ENCODE assay signal across 27 mouse cellular contexts in genomic region chr16:40233066-40233465, GRCm38 (mm10).
DNase-seq lines count a peak whose midpoint lies in the region; ATAC-seq and TF ChIP-seq lines count a peak whose summit lies in the region.
"Had no signal": no experiment of that assay in that cellular context is flagged by ENCODE, and none has a peak within 500 bp of the region (broad histone marks: within the 10 kb centered on the region; RNA-seq: fewer than 3 reads in every experiment).

No protein-coding gene starts in this region.

- intact Hi-C loops in left cerebral cortex, postnatal 25 days (cut with DNase I) = no loop called here

- peak overlapping the region; percentile 27; the same call in 1 of the 2 replicates for H3K27ac ChIP-seq in forebrain, embryonic 14.5 days (ENCODE audit: low read depth, low read length)
- no peak overlapping the region for H3K27ac ChIP-seq in forebrain, embryonic 12.5 days
- peak overlapping the region; percentile 3; the same call in 1 of the 2 replicates for H3K27ac ChIP-seq in hindbrain, embryonic 16.5 days (ENCODE audit: low read depth, low read length)
- H3K27ac ChIP-seq in hindbrain, postnatal 0 days = no peak overlapping the region; the same call in 1 of the 2 replicates
- H3K27ac ChIP-seq in forebrain, embryonic 16.5 days (ENCODE audit: low read length) = peak overlapping the region; percentile 65; the same call in 1 of the 2 replicates
- no peak overlapping the region for H3K27ac ChIP-seq in liver, embryonic 12.5 days
- H3K27ac ChIP-seq: gastrocnemius, adult 2 months; heart, embryonic 15.5 days; hindbrain, embryonic 10.5 days had no signal

- no peaks in the 10 kb centered on the region for H3K36me3 ChIP-seq in forebrain, embryonic 14.5 days (ENCODE audit: control insufficient read depth, insufficient read depth, low read length)
- H3K36me3 ChIP-seq in forebrain, embryonic 12.5 days (replicated peaks) = no peaks in the 10 kb centered on the region
- no peaks in the 10 kb centered on the region for H3K36me3 ChIP-seq in hindbrain, embryonic 16.5 days (ENCODE audit: control insufficient read depth, insufficient read depth, low read length)
- H3K36me3 ChIP-seq in hindbrain, postnatal 0 days (ENCODE audit: insufficient read depth, low read length) = no peaks in the 10 kb centered on the region
- H3K36me3 ChIP-seq in forebrain, embryonic 16.5 days (ENCODE audit: control insufficient read depth, insufficient read depth) = no peaks in the 10 kb centered on the region
- H3K36me3 ChIP-seq in liver, embryonic 12.5 days = no peaks in the 10 kb centered on the region
- H3K36me3 ChIP-seq: G1E; heart, embryonic 12.5 days; heart, embryonic 15.5 days; hindbrain, embryonic 10.5 days; hindbrain, embryonic 13.5 days had no signal

- H3K4me2 ChIP-seq in forebrain, embryonic 14.5 days (ENCODE audit: low read length) = no peak overlapping the region
- H3K4me2 ChIP-seq in forebrain, embryonic 12.5 days = no peak overlapping the region
- H3K4me2 ChIP-seq in hindbrain, embryonic 16.5 days (ENCODE audit: low read length) = no peak overlapping the region
- no peak overlapping the region for H3K4me2 ChIP-seq in hindbrain, postnatal 0 days (ENCODE audit: low read depth, low read length)
- no peak overlapping the region for H3K4me2 ChIP-seq in forebrain, embryonic 16.5 days (ENCODE audit: low read length)
- H3K4me2 ChIP-seq in liver, embryonic 12.5 days = no peak overlapping the region
- H3K4me2 ChIP-seq: heart, embryonic 12.5 days; heart, embryonic 15.5 days; hindbrain, embryonic 13.5 days had no signal

- DNase-seq in forebrain, embryonic 14.5 days (ENCODE audit: low spot score) = peak; percentile 52
- DNase-seq in hindbrain, postnatal 0 days (ENCODE audit: low spot score) = no peak
- peak; percentile 52 for DNase-seq in brain, adult 2 months (ENCODE audit: low read depth, low spot score)
- DNase-seq in left cerebral cortex, postnatal 25 days (ENCODE audit: low spot score in 2 of 2) = no peak
- DNase-seq: adrenal gland, postnatal 10 days; adrenal gland, postnatal 36 days; B cell, adult 2 months; cerebellum, adult 11-12 months; cerebellum, adult 8-10 months; gastrocnemius, adult 2 months; gastrocnemius, postnatal 14 days; heart, adult 18-20 months; heart, postnatal 10 days; heart, postnatal 36 days; kidney, adult 2 months had no signal

- no peaks in the 10 kb centered on the region for H3K27me3 ChIP-seq in forebrain, embryonic 14.5 days (replicated peaks; ENCODE audit: control insufficient read depth, insufficient read depth, low read length)
- no peaks in the 10 kb centered on the region for H3K27me3 ChIP-seq in forebrain, embryonic 12.5 days
- H3K27me3 ChIP-seq in hindbrain, embryonic 16.5 days (replicated peaks; ENCODE audit: control insufficient read depth, insufficient read depth, low read length) = no peaks in the 10 kb centered on the region
- H3K27me3 ChIP-seq in hindbrain, postnatal 0 days (ENCODE audit: insufficient read depth, low read length) = no peaks in the 10 kb centered on the region
- no peaks in the 10 kb centered on the region for H3K27me3 ChIP-seq in forebrain, embryonic 16.5 days (replicated peaks; ENCODE audit: control insufficient read depth, insufficient read depth, low read length)
- H3K27me3 ChIP-seq in liver, embryonic 12.5 days (replicated peaks) = no peaks in the 10 kb centered on the region
- H3K27me3 ChIP-seq: CH12.LX; heart, embryonic 12.5 days; heart, embryonic 15.5 days; hindbrain, embryonic 13.5 days; Patski had no signal

- WGBS in forebrain, embryonic 14.5 days = 39% methylated on average over 2 of the region's 2 CpGs
- WGBS in forebrain, embryonic 12.5 days = 59% methylated on average over 2 of the region's 2 CpGs
- 54% methylated on average over 2 of the region's 2 CpGs for WGBS in hindbrain, embryonic 16.5 days
- 51% methylated on average over 2 of the region's 2 CpGs for WGBS in hindbrain, postnatal 0 days
- 17% methylated on average over 2 of the region's 2 CpGs for WGBS in forebrain, embryonic 16.5 days
- 54% methylated on average over 2 of the region's 2 CpGs for WGBS in liver, embryonic 12.5 days (ENCODE audit: insufficient replicate concordance)

- H3K4me1 ChIP-seq in forebrain, embryonic 14.5 days (ENCODE audit: control insufficient read depth, insufficient read depth, low read length) = peaks cover 2% of the 10 kb centered on the region; the same call in 1 of the 2 replicates
- no peaks in the 10 kb centered on the region for H3K4me1 ChIP-seq in forebrain, embryonic 12.5 days
- H3K4me1 ChIP-seq in hindbrain, embryonic 16.5 days (ENCODE audit: control insufficient read depth, insufficient read depth, low read depth, low read length) = no peaks in the 10 kb centered on the region; the same call in 1 of the 2 replicates
- peaks cover 3% of the 10 kb centered on the region; the same call in 1 of the 2 replicates for H3K4me1 ChIP-seq in hindbrain, postnatal 0 days (ENCODE audit: insufficient read depth, low read length)
- peaks cover 13% of the 10 kb centered on the region for H3K4me1 ChIP-seq in forebrain, embryonic 16.5 days (replicated peaks; ENCODE audit: control insufficient read depth, insufficient read depth, low read length)
- no peaks in the 10 kb centered on the region for H3K4me1 ChIP-seq in liver, embryonic 12.5 days
- H3K4me1 ChIP-seq: heart, embryonic 12.5 days; heart, embryonic 15.5 days; hindbrain, embryonic 10.5 days had no signal

- no peak overlapping the region for H3K9ac ChIP-seq in forebrain, embryonic 14.5 days (ENCODE audit: low read length)
- H3K9ac ChIP-seq in forebrain, embryonic 12.5 days = no peak overlapping the region
- H3K9ac ChIP-seq in hindbrain, embryonic 16.5 days (ENCODE audit: low read depth, low read length) = no peak overlapping the region
- no peak overlapping the region for H3K9ac ChIP-seq in hindbrain, postnatal 0 days (replicated peaks; ENCODE audit: low read length)
- H3K9ac ChIP-seq in forebrain, embryonic 16.5 days (replicated peaks; ENCODE audit: low read depth, low read length) = no peak overlapping the region
- H3K9ac ChIP-seq in liver, embryonic 12.5 days = no peak overlapping the region
- H3K9ac ChIP-seq: heart, embryonic 12.5 days; heart, embryonic 15.5 days; hindbrain, embryonic 13.5 days had no signal

- no peaks in the 10 kb centered on the region for H3K9me3 ChIP-seq in forebrain, embryonic 14.5 days (replicated peaks; ENCODE audit: control insufficient read depth, low read length)
- no peaks in the 10 kb centered on the region for H3K9me3 ChIP-seq in forebrain, embryonic 12.5 days
- H3K9me3 ChIP-seq in hindbrain, embryonic 16.5 days (ENCODE audit: control insufficient read depth, low read length) = no peaks in the 10 kb centered on the region
- H3K9me3 ChIP-seq in hindbrain, postnatal 0 days (ENCODE audit: low read length) = no peaks in the 10 kb centered on the region
- no peaks in the 10 kb centered on the region for H3K9me3 ChIP-seq in forebrain, embryonic 16.5 days (ENCODE audit: control insufficient read depth, low read length)
- H3K9me3 ChIP-seq in liver, embryonic 12.5 days (replicated peaks) = no peaks in the 10 kb centered on the region
- H3K9me3 ChIP-seq: heart, embryonic 12.5 days; heart, embryonic 15.5 days; hindbrain, embryonic 10.5 days; hindbrain, embryonic 13.5 days had no signal

- peak; percentile 28; the same call in 1 of the 2 replicates for ATAC-seq in forebrain, embryonic 14.5 days
- no peak for ATAC-seq in forebrain, embryonic 12.5 days (ENCODE audit: low FRiP score)
- ATAC-seq in hindbrain, embryonic 16.5 days = no peak
- no peak for ATAC-seq in hindbrain, postnatal 0 days
- ATAC-seq in forebrain, embryonic 16.5 days = 0 out of 2 replicates have a peak, but pooled peaks have one; percentile 19
- no peak for ATAC-seq in liver, embryonic 12.5 days
- ATAC-seq: intestine, postnatal 0 days; Patski had no signal

- no peak overlapping the region for H3K4me3 ChIP-seq in forebrain, embryonic 14.5 days (ENCODE audit: low read depth, low read length)
- H3K4me3 ChIP-seq in forebrain, embryonic 12.5 days (replicated peaks) = no peak overlapping the region
- no peak overlapping the region for H3K4me3 ChIP-seq in hindbrain, embryonic 16.5 days (ENCODE audit: low read length)
- no peak overlapping the region for H3K4me3 ChIP-seq in hindbrain, postnatal 0 days (ENCODE audit: low read length)
- no peak overlapping the region for H3K4me3 ChIP-seq in forebrain, embryonic 16.5 days (replicated peaks; ENCODE audit: low read length)
- no peak overlapping the region for H3K4me3 ChIP-seq in liver, embryonic 12.5 days
- H3K4me3 ChIP-seq: gastrocnemius, adult 2 months; heart, embryonic 12.5 days; heart, embryonic 15.5 days; hindbrain, embryonic 10.5 days; hindbrain, embryonic 13.5 days had no signal

- TF ChIP-seq CTCF in hindbrain, postnatal 0 days (IDR thresholded peaks at IDR 0.05; ENCODE audit: low read depth) = no peak

Comparison
In these comparisons a context has a peak if more than half of its experiments do, and no peak if none do; other contexts are left out.
1. ATAC-seq: peak in forebrain, embryonic 14.5 days (single experiment) and forebrain, embryonic 16.5 days (single experiment); none in forebrain, embryonic 12.5 days (single experiment), hindbrain, embryonic 16.5 days (single experiment), hindbrain, postnatal 0 days (single experiment) and liver, embryonic 12.5 days (single experiment).
2. H3K27ac ChIP-seq: peak in forebrain, embryonic 14.5 days (single experiment), hindbrain, embryonic 16.5 days (single experiment) and forebrain, embryonic 16.5 days (single experiment); none in forebrain, embryonic 12.5 days (single experiment), hindbrain, postnatal 0 days (single experiment) and liver, embryonic 12.5 days (single experiment).
3. DNase-seq: peak in forebrain, embryonic 14.5 days (single experiment) and brain, adult 2 months (single experiment); none in hindbrain, postnatal 0 days (single experiment) and left cerebral cortex, postnatal 25 days (0 of 2).